Mouse (Mus musculus) fibroblast of lung, adult 2 months (primary cell): ENCODE results near the gene Tbx18.

Source experiments
- DNase-seq: peaks from one replicate; pipeline ENCODE4 v3.0.0-alpha.2; 2011; ENCODE audit warnings: low read depth

Gene Tbx18

DNA sequence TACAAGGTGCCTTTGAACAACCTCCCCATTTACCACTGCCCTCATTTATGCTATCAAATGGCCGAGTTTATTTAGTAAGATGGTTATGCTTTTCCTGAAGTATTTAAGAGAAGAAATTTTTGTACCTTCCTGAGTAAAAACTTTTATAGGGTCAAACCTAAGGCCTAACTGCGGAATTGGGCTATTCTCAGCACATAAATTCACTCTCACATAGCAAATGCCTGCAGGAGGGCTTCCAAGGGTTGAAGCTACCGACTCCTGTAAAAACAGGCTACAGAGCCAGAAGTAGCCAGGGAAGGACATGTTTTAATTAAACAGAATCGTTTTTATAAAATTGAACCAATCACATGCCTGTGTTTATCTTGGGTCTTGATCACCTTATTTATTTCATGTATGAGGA is 20.7 kb downstream of the Tbx18 start:
- no peak for DNase-seq

- peak; percentile 32 for DNase-seq
These were observed 22.9 kb downstream of the Tbx18 start for GRCm38 (mm10) chr9:87708151-87708550.

GRCm38 (mm10) chr9:87702267-87702666 is 28.8 kb downstream of the Tbx18 start:
- no peak for DNase-seq

DNA sequence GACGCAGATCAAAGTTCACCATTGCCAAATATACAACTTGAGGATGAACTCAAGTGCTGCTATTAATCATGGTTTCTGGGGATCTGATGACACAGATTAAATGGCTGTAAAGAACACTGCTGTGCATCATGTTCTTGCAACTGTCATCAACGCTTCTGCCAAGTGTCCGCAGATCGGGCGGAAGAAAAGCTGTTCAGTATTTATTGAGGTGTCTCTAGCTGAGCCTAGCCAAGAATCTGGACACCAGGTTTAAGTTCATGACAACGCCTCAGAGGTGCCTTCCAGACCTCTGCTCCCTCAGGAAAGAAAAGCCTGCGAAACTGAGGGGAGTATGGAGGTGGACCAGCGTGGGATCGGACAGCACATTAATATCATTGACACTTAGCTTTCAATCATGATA is 44.1 kb downstream of the Tbx18 start:
- no peak for DNase-seq

DNA sequence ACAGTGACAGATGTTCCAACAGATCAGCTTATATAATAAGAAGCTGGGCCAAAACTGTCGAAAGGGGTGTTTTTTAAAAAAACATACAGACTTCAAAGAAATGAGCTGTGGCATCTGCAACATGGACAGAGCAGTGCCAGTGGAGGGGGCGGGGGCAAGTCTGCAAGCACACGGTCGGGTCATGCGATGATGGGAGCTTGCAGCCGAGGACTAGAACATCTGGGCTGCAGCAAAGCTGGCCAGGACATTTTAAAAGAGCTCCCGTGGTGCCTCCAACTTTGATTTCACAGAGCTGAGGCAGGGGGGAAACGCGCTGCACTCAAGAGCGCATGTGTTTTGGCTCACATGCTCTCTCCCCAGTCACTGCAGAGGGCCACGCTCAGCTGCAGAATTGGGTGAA is 48.8 kb downstream of the Tbx18 start:
- DNase-seq: no peak
